9 mouse cellular contexts compared by ENCODE assay signal in the genomic region with DNA sequence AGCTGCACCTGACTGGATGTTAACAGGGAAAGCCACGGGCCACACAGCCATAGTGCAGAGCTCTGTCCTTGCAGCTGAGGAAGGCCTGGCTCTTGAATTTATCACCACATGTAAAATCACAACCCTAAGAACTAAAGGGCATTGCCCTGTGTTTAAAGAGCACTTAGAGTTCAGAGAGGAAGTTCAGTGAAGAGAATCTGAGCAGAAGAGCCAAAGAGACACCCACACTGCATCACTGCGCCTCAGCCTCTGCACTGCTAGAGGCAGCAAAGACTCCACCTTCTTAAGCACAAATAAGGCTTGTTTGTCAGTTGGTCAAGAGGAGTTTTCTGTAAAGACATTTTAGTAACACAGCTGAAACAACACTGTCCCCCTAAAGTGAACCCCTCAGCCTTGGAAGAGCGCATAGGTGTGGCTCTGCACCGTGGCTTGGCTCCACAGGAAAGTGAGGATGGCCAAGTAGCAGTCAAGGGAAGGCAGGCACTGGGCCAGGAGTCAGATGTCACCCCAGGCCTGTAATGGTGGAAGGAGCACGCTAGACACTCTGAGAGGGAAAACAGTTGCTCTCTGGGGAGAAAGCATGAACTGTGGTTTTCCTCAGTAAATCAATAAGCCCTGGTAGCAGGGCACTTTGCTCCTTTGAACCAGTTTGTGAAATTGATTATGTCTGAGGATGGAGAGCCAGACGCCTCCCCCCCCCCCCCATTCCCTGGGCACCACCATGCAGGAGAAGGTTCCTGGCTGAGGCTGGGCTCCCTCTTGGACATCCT. TPM values are rescaled to one million over a fixed set of nuclear protein-coding genes. Genes with fewer than 3 reads are reported as not detected.
DNase-seq lines count a peak whose midpoint lies in the region; ATAC-seq and TF ChIP-seq lines count a peak whose summit lies in the region.
"Had no signal": no experiment of that assay in that cellular context is flagged by ENCODE, and none has a peak within 500 bp of the region (broad histone marks: within the 10 kb centered on the region; RNA-seq: fewer than 3 reads in every experiment).

No protein-coding gene starts in this region.

- no peaks in the 10 kb centered on the region for H3K27me3 ChIP-seq in myocyte (ENCODE audit: control insufficient read depth, insufficient read depth, insufficient read length)
- no peaks in the 10 kb centered on the region for H3K27me3 ChIP-seq in intestine, embryonic 16.5 days (replicated peaks; ENCODE audit: control insufficient read depth, insufficient read depth, low read length)

- WGBS in intestine, embryonic 16.5 days = 75% methylated on average over 6 of the region's 6 CpGs

- no peak overlapping the region for H3K9ac ChIP-seq in intestine, embryonic 16.5 days (ENCODE audit: low read depth, low read length)
- H3K9ac ChIP-seq: liver, embryonic 13.5 days had no signal

- no peak overlapping the region for H3ac ChIP-seq in myocyte (ENCODE audit: control insufficient read depth, insufficient read length)

- intact Hi-C loops in heart, postnatal 14 days (cut with DNase I) = no loop called here

- peak overlapping the region; percentile 38 for H3K4me3 ChIP-seq in myocyte
- H3K4me3 ChIP-seq in intestine, embryonic 16.5 days (ENCODE audit: low read length) = no peak overlapping the region
- H3K4me3 ChIP-seq: liver, embryonic 13.5 days had no signal

- peak; percentile 23 for DNase-seq in urinary bladder, adult 2 months (ENCODE audit: low spot score)
- DNase-seq in urinary bladder, adult 18-20 months (ENCODE audit: low spot score in 2 of 2) = no peak
- peak; percentile 66 for DNase-seq in cerebellum, adult 9-11 months
- peak; percentile 77 to 80 for DNase-seq in heart, postnatal 14 days
- DNase-seq in right cerebral cortex, postnatal 14 days = no peak
- no peak for DNase-seq in layer of hippocampus, adult 9-11 months
- DNase-seq: liver, embryonic 13.5 days had no signal

- H3K9me3 ChIP-seq in intestine, embryonic 16.5 days (ENCODE audit: control insufficient read depth, low read length) = no peaks in the 10 kb centered on the region
- H3K9me3 ChIP-seq: liver, embryonic 13.5 days had no signal

- H3K4me1 ChIP-seq in intestine, embryonic 16.5 days (ENCODE audit: control insufficient read depth, insufficient read depth, low read length) = peaks cover 21% of the 10 kb centered on the region

- H3K4me2 ChIP-seq in myocyte (ENCODE audit: low read depth) = peak overlapping the region; percentile 96
- H3K4me2 ChIP-seq in intestine, embryonic 16.5 days (ENCODE audit: low read depth, low read length) = no peak overlapping the region
- H3K4me2 ChIP-seq: liver, embryonic 13.5 days had no signal

- H3K27ac ChIP-seq in intestine, embryonic 16.5 days (ENCODE audit: low read length) = no peak overlapping the region
- H3K27ac ChIP-seq: liver, embryonic 13.5 days had no signal

- no peaks in the 10 kb centered on the region for H3K36me3 ChIP-seq in myocyte (ENCODE audit: control insufficient read depth, insufficient read depth)
- no peaks in the 10 kb centered on the region for H3K36me3 ChIP-seq in intestine, embryonic 16.5 days (ENCODE audit: control insufficient read depth, insufficient read depth, low read length)
- H3K36me3 ChIP-seq: liver, embryonic 13.5 days had no signal

- H3K79me2 ChIP-seq in myocyte (ENCODE audit: control insufficient read depth, insufficient read depth) = no peaks in the 10 kb centered on the region

- ATAC-seq in intestine, embryonic 16.5 days = no peak

- no peak for TF ChIP-seq POLR2A in myocyte (IDR thresholded peaks at IDR 0.05; ENCODE audit: insufficient read length, low read depth)

TF ChIP-seq in myocyte, 11 proteins besides CTCF, POLR2A, EP300 and RAD21:
- TF ChIP-seq USF1 (IDR thresholded peaks at IDR 0.05; ENCODE audit: low read depth) (no peak), TCF12 (IDR thresholded peaks at IDR 0.05; ENCODE audit: insufficient read depth, poor library complexity, severe bottlenecking) (no peak), MYOD1 (IDR thresholded peaks at IDR 0.05; ENCODE audit: control insufficient read depth in 1 of 3, insufficient read length in 2 of 3, low read depth in 2 of 3) (no peak), CEBPB (IDR thresholded peaks at IDR 0.05; ENCODE audit: insufficient read depth, poor library complexity, severe bottlenecking) (no peak), POLR2AphosphoS2 (IDR thresholded peaks at IDR 0.05; ENCODE audit: insufficient read length, low read depth) (peak; percentile 7), E2F4 (IDR thresholded peaks at IDR 0.05; ENCODE audit: insufficient read depth) (no peak), REST (IDR thresholded peaks at IDR 0.05; ENCODE audit: insufficient read depth, insufficient read length) (no peak)
TF ChIP-seq in myocyte: peak in this region for 1.

RNA-seq across cellular contexts. Expression of a gene that starts 5.8 kb away (rescaled TPM):
- polyA plus RNA-seq in urinary bladder, adult 2 months (2012; rRNA removed) = 159 and 184 TPM in 2 replicates
- total RNA-seq in heart, postnatal 14 days (2021) = 10 to 100 TPM; 20.7 to 25.9 TPM
- 116 TPM for polyA plus RNA-seq in myocyte (2012; fragmentation: generic; extraction: Trizol)
- polyA plus RNA-seq in intestine, embryonic 16.5 days (2015; fragmentation: Nextera tagmentation; extraction: Ambion mirVana) = 3.3 and 4.4 TPM in 2 replicates

RNA-seq across cellular contexts. Expression of a gene that starts 36.1 kb away (rescaled TPM):
- polyA plus RNA-seq in urinary bladder, adult 2 months (2012; rRNA removed) = 0.28 and 0.33 TPM in 2 replicates
- total RNA-seq in heart, postnatal 14 days (2021) = not detected
- polyA plus RNA-seq in myocyte (2012; fragmentation: generic; extraction: Trizol) = not detected
- not detected in 2 replicates for polyA plus RNA-seq in intestine, embryonic 16.5 days (2015; fragmentation: Nextera tagmentation; extraction: Ambion mirVana)
- polyA plus RNA-seq: liver, embryonic 13.5 days had no signal

Comparison
In these comparisons a context has a peak if more than half of its experiments do, and no peak if none do; other contexts are left out.
1. DNase-seq: peak in urinary bladder, adult 2 months (single experiment), cerebellum, adult 9-11 months (single experiment) and heart, postnatal 14 days (2 of 2); none in urinary bladder, adult 18-20 months (0 of 2), right cerebral cortex, postnatal 14 days (single experiment) and layer of hippocampus, adult 9-11 months (single experiment).
2. RNA of a gene that starts 5.8 kb away (polyA plus RNA-seq): 159 to 184 TPM in urinary bladder, adult 2 months and 116 TPM in myocyte (single experiment); 3.3 to 4.4 TPM in intestine, embryonic 16.5 days; every median in the first group is over 10 times any median in the second.